ENCODE assay signal across 8 mouse cellular contexts in the genomic region with DNA sequence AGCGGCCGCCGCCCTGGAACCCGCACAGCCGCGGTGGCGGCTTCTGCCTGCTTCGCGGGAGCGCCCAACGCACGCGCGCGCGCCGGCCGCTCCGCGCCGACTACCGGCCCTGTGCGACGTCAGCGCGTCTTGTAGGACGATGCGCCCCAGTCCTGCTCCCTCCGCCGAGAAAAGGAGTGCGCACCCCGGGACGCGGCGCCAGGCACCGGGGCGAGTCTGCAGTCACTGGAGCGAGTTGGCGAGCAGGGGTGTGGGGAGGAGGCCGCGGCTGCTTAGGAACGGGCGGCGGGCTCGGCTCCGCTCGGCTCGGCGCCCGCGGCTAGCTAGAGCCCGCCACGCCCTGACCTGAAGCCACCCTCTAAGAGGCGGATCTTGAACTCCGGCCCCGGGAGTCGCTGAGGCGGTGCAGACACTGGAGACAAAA. TPM values are rescaled to one million over a fixed set of nuclear protein-coding genes. Genes with fewer than 3 reads are reported as not detected.
DNase-seq lines count a peak whose midpoint lies in the region; ATAC-seq and TF ChIP-seq lines count a peak whose summit lies in the region.

Gene Ulk2 (minus strand): TSS at position 86 of the 424 bp plus-strand sequence.

- intact Hi-C loops in gastrocnemius, adult 2 months (cut with DNase I) = loop anchor here (5.0 kb wide), 1 partner anchor 72 kb away; no protein-coding TSS in a partner anchor
- intact Hi-C loops in left cerebral cortex, adult 2 months (cut with DNase I) = no loop called here

- no peaks in the 10 kb centered on the region for H3K36me3 ChIP-seq in hindbrain, postnatal 0 days (ENCODE audit: insufficient read depth, low read length)

- H3K4me1 ChIP-seq in hindbrain, postnatal 0 days (ENCODE audit: insufficient read depth, low read length) = peaks cover 6% of the 10 kb centered on the region

- TF ChIP-seq CTCF in gastrocnemius, adult 2 months (IDR thresholded peaks at IDR 0.05) = 0 out of 2 replicates have a peak, but pooled peaks have one; percentile 11
- TF ChIP-seq CTCF in hindbrain, postnatal 0 days (IDR thresholded peaks at IDR 0.05; ENCODE audit: low read depth) = no peak
- TF ChIP-seq CTCF in left cerebral cortex, adult 2 months (IDR thresholded peaks at IDR 0.05) = no peak

- peak within 1 kb of the TSS; percentile 98 for H3K9ac ChIP-seq in hindbrain, postnatal 0 days (replicated peaks; ENCODE audit: low read length)

- peak within 1 kb of the TSS; percentile 64 for H3K4me2 ChIP-seq in hindbrain, postnatal 0 days (ENCODE audit: low read depth, low read length)

- H3K9me3 ChIP-seq in hindbrain, postnatal 0 days (ENCODE audit: low read length) = no peaks in the 10 kb centered on the region

- peak within 1 kb of the TSS; percentile 91 for H3K4me3 ChIP-seq in gastrocnemius, adult 2 months
- H3K4me3 ChIP-seq in hindbrain, postnatal 0 days (ENCODE audit: low read length) = peak within 1 kb of the TSS; percentile 99
- H3K4me3 ChIP-seq in left cerebral cortex, adult 2 months = peak within 1 kb of the TSS; percentile 93

- peak; percentile 93 for DNase-seq in ZHBTc4 (ENCODE audit: low read depth, low spot score)
- DNase-seq in cerebellum, postnatal 4 days (ENCODE audit: low spot score in 2 of 2) = peak; percentile 68 to 92
- peak; percentile 95 for DNase-seq in gastrocnemius, adult 2 months
- DNase-seq in hindbrain, postnatal 0 days (ENCODE audit: low spot score) = peak; percentile 96
- peak; percentile 89 to 92 for DNase-seq in left cerebral cortex, adult 2 months (ENCODE audit: extremely low spot score in 1 of 2, low spot score in 2 of 2)
- DNase-seq in right cerebral cortex, postnatal 14 days = peak; percentile 94
- peak; percentile 84 to 87 for DNase-seq in urinary bladder, postnatal 36 days (ENCODE audit: low spot score in 2 of 2)

- WGBS in hindbrain, postnatal 0 days = 2% methylated on average over 55 of the region's 58 CpGs

- no peaks in the 10 kb centered on the region for H3K27me3 ChIP-seq in hindbrain, postnatal 0 days (ENCODE audit: insufficient read depth, low read length)

- peak; percentile 95 for ATAC-seq in hindbrain, postnatal 0 days
- peak; percentile 79 for ATAC-seq in megakaryocyte, adult 5-6 weeks (ENCODE audit: poor library complexity, severe bottlenecking)

- H3K27ac ChIP-seq in gastrocnemius, adult 2 months = peak within 1 kb of the TSS; percentile 97
- H3K27ac ChIP-seq in hindbrain, postnatal 0 days = peak within 1 kb of the TSS; percentile 96
- peak within 1 kb of the TSS; percentile 97 for H3K27ac ChIP-seq in left cerebral cortex, adult 2 months

RNA-seq across cellular contexts. Expression of gene Ulk2, which starts in this region (rescaled TPM):
- total RNA-seq in gastrocnemius, adult 2 months (2021) = 10 to 100 TPM; 70.9 to 84.4 TPM
- total RNA-seq in hindbrain, postnatal 0 days (2014; rRNA removed) = 111 and 127 TPM in 2 replicates
- 29.3 and 30.4 TPM in 2 replicates for polyA plus RNA-seq in hindbrain, postnatal 0 days (2015; fragmentation: Nextera tagmentation; extraction: Ambion mirVana)
- total RNA-seq in left cerebral cortex, adult 2 months (2021) = 10 to 100 TPM; 77.0 to 82.4 TPM
- 17.5 and 22.7 TPM in 2 replicates for total RNA-seq in megakaryocyte, adult 5-6 weeks (2015)
- 16.5 and 19.8 TPM in 2 replicates for total RNA-seq in megakaryocyte, adult 5-6 weeks (2017)

Comparison
In these comparisons a context has a peak if more than half of its experiments do, and no peak if none do; other contexts are left out.
1. Peak in every context shown above with its lines: DNase-seq, ATAC-seq, H3K4me3 ChIP-seq and H3K27ac ChIP-seq.